Mouse (Mus musculus): ENCODE data around the gene Mrpl22. TPM values are rescaled to one million over a fixed set of nuclear protein-coding genes. Genes with fewer than 3 reads are reported as not detected.
A peak's percentile ranks its signal among the peaks of the same experiment; 100 is the strongest.

Gene Mrpl22
- total and polyA plus RNA-seq, 2 experiments from 2014 or later = 24.7 to 98.9 TPM

- H3K4me2 ChIP-seq (ENCODE audit: low read depth, low read length) = no peak overlapping the region
- no peak for TF ChIP-seq CTCF (IDR thresholded peaks at IDR 0.05; ENCODE audit: low read depth)
- H3K4me3 ChIP-seq (ENCODE audit: low read length) = no peak overlapping the region
- ATAC-seq = no peak
- H3K9me3 ChIP-seq (ENCODE audit: low read length) = no peaks in the 10 kb centered on the region
- H3K27ac ChIP-seq = no peak overlapping the region
- no peak for DNase-seq (ENCODE audit: low spot score)
- no peaks in the 10 kb centered on the region for H3K4me1 ChIP-seq (ENCODE audit: insufficient read depth, low read length)
- no peaks in the 10 kb centered on the region for H3K27me3 ChIP-seq (ENCODE audit: insufficient read depth, low read length)
- no peak overlapping the region for H3K9ac ChIP-seq (replicated peaks; ENCODE audit: low read length)
- peaks cover 75% of the 10 kb centered on the region for H3K36me3 ChIP-seq (ENCODE audit: insufficient read depth, low read length)
- WGBS = 61% methylated on average over 5 of the region's 5 CpGs
Measured at GRCm38 (mm10) chr11:58146241-58146640, 25.2 kb upstream of the Mrpl22 start.

GRCm38 (mm10) chr11:58155458-58155857 is 16.0 kb upstream of the Mrpl22 start:
- ATAC-seq (no peak), DNase-seq (ENCODE audit: low spot score) (no peak)
- H3K4me1 ChIP-seq (ENCODE audit: insufficient read depth, low read length) = no peaks in the 10 kb centered on the region
- no peak for TF ChIP-seq CTCF (IDR thresholded peaks at IDR 0.05; ENCODE audit: low read depth)
- no peak overlapping the region for H3K4me2 ChIP-seq (ENCODE audit: low read depth, low read length)
- no peaks in the 10 kb centered on the region for H3K9me3 ChIP-seq (ENCODE audit: low read length)
- no peaks in the 10 kb centered on the region for H3K27me3 ChIP-seq (ENCODE audit: insufficient read depth, low read length)
- H3K27ac ChIP-seq = no peak overlapping the region
- peaks cover 70% of the 10 kb centered on the region for H3K36me3 ChIP-seq (ENCODE audit: insufficient read depth, low read length)
- no peak overlapping the region for H3K4me3 ChIP-seq (ENCODE audit: low read length)
- H3K9ac ChIP-seq (replicated peaks; ENCODE audit: low read length) = no peak overlapping the region
- WGBS = 95% methylated on average over 9 of the region's 9 CpGs

- H3K27me3 ChIP-seq (ENCODE audit: insufficient read depth, low read length) = no peaks in the 10 kb centered on the region
- no peaks in the 10 kb centered on the region for H3K9me3 ChIP-seq (ENCODE audit: low read length)
- no peak for TF ChIP-seq CTCF (IDR thresholded peaks at IDR 0.05; ENCODE audit: low read depth)
- no peak overlapping the region for H3K4me2 ChIP-seq (ENCODE audit: low read depth, low read length)
- H3K4me3 ChIP-seq (ENCODE audit: low read length) = no peak overlapping the region
- H3K36me3 ChIP-seq (ENCODE audit: insufficient read depth, low read length) = peaks cover 60% of the 10 kb centered on the region
- H3K9ac ChIP-seq (replicated peaks; ENCODE audit: low read length) = no peak overlapping the region
- DNase-seq (ENCODE audit: low spot score) = no peak
- no peak for ATAC-seq
- H3K27ac ChIP-seq = no peak overlapping the region
- whole genome bisulfite sequencing = 88% methylated on average over 3 of the region's 3 CpGs
- H3K4me1 ChIP-seq (ENCODE audit: insufficient read depth, low read length) = no peaks in the 10 kb centered on the region
Measured at GRCm38 (mm10) chr11:58156871-58157270, 14.6 kb upstream of the Mrpl22 start.

GRCm38 (mm10) chr11:58165072-58165471 is 6.4 kb upstream of the Mrpl22 start:
- H3K4me3 ChIP-seq (ENCODE audit: low read length) = no peak overlapping the region
- no peak overlapping the region for H3K9ac ChIP-seq (replicated peaks; ENCODE audit: low read length)
- peak; percentile 31 for TF ChIP-seq CTCF (IDR thresholded peaks at IDR 0.05; ENCODE audit: low read depth)
- 0 out of 2 replicates have a peak, but pooled peaks cover 4% of the 10 kb centered on the region for H3K4me1 ChIP-seq (ENCODE audit: insufficient read depth, low read length)
- H3K9me3 ChIP-seq (ENCODE audit: low read length) = no peaks in the 10 kb centered on the region
- no peak overlapping the region for H3K27ac ChIP-seq
- no peak overlapping the region for H3K4me2 ChIP-seq (ENCODE audit: low read depth, low read length)
- DNase-seq (ENCODE audit: low spot score) = no peak
- H3K36me3 ChIP-seq (ENCODE audit: insufficient read depth, low read length) = peaks cover 24% of the 10 kb centered on the region; the same call in 1 of the 2 replicates
- no peak for ATAC-seq
- H3K27me3 ChIP-seq (ENCODE audit: insufficient read depth, low read length) = no peaks in the 10 kb centered on the region
- 89% methylated on average over 2 of the region's 2 CpGs for WGBS

GRCm38 (mm10) chr11:58167822-58168166 is 3.7 kb upstream of the Mrpl22 start:
- peaks cover 9% of the 10 kb centered on the region for H3K4me1 ChIP-seq (ENCODE audit: insufficient read depth, low read length)
- no peaks in the 10 kb centered on the region for H3K9me3 ChIP-seq (ENCODE audit: low read length)
- WGBS = 0% methylated on average over 8 of the region's 8 CpGs
- TF ChIP-seq CTCF (IDR thresholded peaks at IDR 0.05; ENCODE audit: low read depth) = peak; percentile 34; the same call in 1 of the 2 replicates
- H3K4me2 ChIP-seq (ENCODE audit: low read depth, low read length) = peak overlapping the region; percentile 76
- DNase-seq (ENCODE audit: low spot score) (no peak), ATAC-seq (no peak)
- H3K36me3 ChIP-seq (ENCODE audit: insufficient read depth, low read length) = peaks cover 15% of the 10 kb centered on the region; the same call in 1 of the 2 replicates
- peak overlapping the region; percentile 76 for H3K9ac ChIP-seq (replicated peaks; ENCODE audit: low read length)
- H3K27ac ChIP-seq = peak overlapping the region; percentile 48; the same call in 1 of the 2 replicates
- peak overlapping the region; percentile 88 for H3K4me3 ChIP-seq (ENCODE audit: low read length)
- H3K27me3 ChIP-seq (ENCODE audit: insufficient read depth, low read length) = no peaks in the 10 kb centered on the region

- peak; percentile 37 for TF ChIP-seq CTCF (IDR thresholded peaks at IDR 0.05; ENCODE audit: low read depth)
- Histone ChIP-seq H3K27ac (peak within 1 kb of the TSS; percentile 48), H3K9me3 (ENCODE audit: low read length) (no peaks in the 10 kb centered on the region), H3K4me1 (ENCODE audit: insufficient read depth, low read length) (peaks cover 9% of the 10 kb centered on the region), H3K9ac (replicated peaks; ENCODE audit: low read length) (peak within 1 kb of the TSS; percentile 76), H3K4me3 (ENCODE audit: low read length) (peak within 1 kb of the TSS; percentile 88), H3K36me3 (ENCODE audit: insufficient read depth, low read length) (peaks cover 9% of the 10 kb centered on the region; the same call in 1 of the 2 replicates), H3K27me3 (ENCODE audit: insufficient read depth, low read length) (no peaks in the 10 kb centered on the region), H3K4me2 (ENCODE audit: low read depth, low read length) (peak within 1 kb of the TSS; percentile 76)
- ATAC-seq (peak; percentile 91), DNase-seq (ENCODE audit: low spot score) (peak; percentile 94)
- under 1% methylated on average over 53 of the region's 71 CpGs for WGBS
Measured at GRCm38 (mm10) chr11:58168167-58168915, 3.1 kb upstream of the Mrpl22 start, which contains the start of gene Gemin5. Gemin5 (minus strand) TSS chr11:58168539.

- ATAC-seq = no peak
- no peaks in the 10 kb centered on the region for H3K27me3 ChIP-seq (ENCODE audit: insufficient read depth, low read length)
- 80% methylated on average over 4 of the region's 4 CpGs for WGBS
Measured at GRCm38 (mm10) chr11:58169666-58170065, 1.8 kb upstream of the Mrpl22 start.

More at GRCm38 (mm10) chr11:58169666-58170065, 1.8 kb upstream of the Mrpl22 start:
- H3K36me3 ChIP-seq (ENCODE audit: insufficient read depth, low read length) = peaks cover 9% of the 10 kb centered on the region; the same call in 1 of the 2 replicates
- no peak overlapping the region for H3K27ac ChIP-seq
- no peak overlapping the region for H3K4me2 ChIP-seq (ENCODE audit: low read depth, low read length)
- TF ChIP-seq CTCF (IDR thresholded peaks at IDR 0.05; ENCODE audit: low read depth) = no peak
- no peak for DNase-seq (ENCODE audit: low spot score)
- no peak overlapping the region for H3K4me3 ChIP-seq (ENCODE audit: low read length)
- H3K4me1 ChIP-seq (ENCODE audit: insufficient read depth, low read length) = peaks cover 9% of the 10 kb centered on the region
- H3K9me3 ChIP-seq (ENCODE audit: low read length) = no peaks in the 10 kb centered on the region
- no peak overlapping the region for H3K9ac ChIP-seq (replicated peaks; ENCODE audit: low read length)

Measured in hindbrain, postnatal 0 days (tissue).